Comparison of ENCODE assay signal across 13 mouse cellular contexts in genomic region chr13:57978931-57979330, GRCm38 (mm10).
A peak's percentile ranks its signal among the peaks of the same experiment; 100 is the strongest.
DNase-seq lines count a peak whose midpoint lies in the region; ATAC-seq lines count a peak whose summit lies in the region.
"Had no signal": no experiment of that assay in that cellular context is flagged by ENCODE, and none has a peak within 500 bp of the region (broad histone marks: within the 10 kb centered on the region; RNA-seq: fewer than 3 reads in every experiment).

No protein-coding gene starts in this region.

- no peaks in the 10 kb centered on the region for H3K36me3 ChIP-seq in liver, embryonic 12.5 days
- H3K36me3 ChIP-seq: heart, embryonic 12.5 days; limb, embryonic 12.5 days had no signal

- no peak for ATAC-seq in liver, embryonic 12.5 days

- 0 out of 2 replicates have a peak, but pooled peaks cover 8% of the 10 kb centered on the region for H3K4me1 ChIP-seq in liver, embryonic 12.5 days

- DNase-seq in adrenal gland, postnatal 36 days: peak; percentile 16 to 21
- DNase-seq in adrenal gland, postnatal 4 days (ENCODE audit: low spot score in 2 of 2): no peak
- DNase-seq in liver: peak; percentile 13
- DNase-seq in embryo, embryonic 10.5 days (ENCODE audit: low spot score): peak; percentile 60
- peak; percentile 9 for DNase-seq in ovary, postnatal 14 days (ENCODE audit: low spot score)
- no peak for DNase-seq in left cerebral cortex, postnatal 10 days (ENCODE audit: extremely low spot score in 1 of 2, low spot score in 2 of 2)
- no peak for DNase-seq in left cerebral cortex, adult 18-20 months (ENCODE audit: low spot score in 2 of 2)
- DNase-seq: cerebellum, adult 8-10 months; right cerebral cortex, postnatal 14 days had no signal

- H3K9ac ChIP-seq in liver, embryonic 12.5 days: no peak overlapping the region
- H3K9ac ChIP-seq: heart, embryonic 12.5 days; limb, embryonic 12.5 days had no signal

- intact Hi-C loops in left cerebral cortex, postnatal 10 days (cut with DNase I): no loop called here

- H3K27me3 ChIP-seq in liver, embryonic 12.5 days (replicated peaks): no peaks in the 10 kb centered on the region
- H3K27me3 ChIP-seq: limb, embryonic 12.5 days had no signal

- no peak overlapping the region for H3K4me2 ChIP-seq in liver, embryonic 12.5 days
- H3K4me2 ChIP-seq: heart, embryonic 12.5 days; limb, embryonic 12.5 days had no signal

- H3K27ac ChIP-seq in liver, embryonic 12.5 days: no peak overlapping the region
- H3K27ac ChIP-seq: limb, embryonic 12.5 days; macrophage had no signal

- no peak overlapping the region for H3K4me3 ChIP-seq in liver, embryonic 12.5 days
- H3K4me3 ChIP-seq: heart, embryonic 12.5 days; limb, embryonic 12.5 days had no signal

- 0 out of 2 replicates have a peak, but pooled peaks cover 3% of the 10 kb centered on the region for H3K9me3 ChIP-seq in liver, embryonic 12.5 days (replicated peaks)
- H3K9me3 ChIP-seq: heart, embryonic 12.5 days; limb, embryonic 12.5 days had no signal

- 27% methylated on average over 9 of the region's 9 CpGs for WGBS in liver, embryonic 12.5 days (ENCODE audit: insufficient replicate concordance)

Comparison
In these comparisons a context has a peak if more than half of its experiments do, and no peak if none do; other contexts are left out.
1. DNase-seq: peak in adrenal gland, postnatal 36 days (2 of 2), liver (single experiment), embryo, embryonic 10.5 days (single experiment) and ovary, postnatal 14 days (single experiment); none in adrenal gland, postnatal 4 days (0 of 2), left cerebral cortex, postnatal 10 days (0 of 2) and left cerebral cortex, adult 18-20 months (0 of 2).